Mouse (Mus musculus): Measurements from ENCODE around the gene Thap4.

DNA sequence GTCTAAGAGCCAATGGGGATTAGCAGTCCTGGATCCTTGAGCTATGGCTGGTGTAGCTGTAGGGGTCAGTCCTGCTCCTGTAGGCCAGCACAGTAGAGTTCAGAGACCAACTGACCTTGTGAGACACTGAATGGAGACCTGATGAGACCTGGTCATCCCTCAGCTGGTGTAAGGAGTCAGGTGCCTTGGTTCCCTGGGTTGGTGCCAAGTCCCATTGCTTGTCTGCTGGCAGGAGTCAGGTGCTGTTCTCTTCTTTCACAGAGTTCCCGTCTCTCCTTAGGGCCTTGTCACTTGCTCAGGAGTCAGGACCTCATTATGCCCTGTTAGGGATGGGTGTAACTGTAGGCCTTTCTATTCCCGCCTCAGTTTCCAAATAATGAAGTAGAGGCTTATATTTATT, 32.2 kb upstream of the Thap4 start:
- TF ChIP-seq POLR2A (IDR thresholded peaks at IDR 0.05; ENCODE audit: extremely low read depth, insufficient read depth, low read length): no peak
- TF ChIP-seq CTCF (IDR thresholded peaks at IDR 0.05; ENCODE audit: extremely low read depth, insufficient read depth, low read length): no peak

Measured in cortical plate, adult 2 months (tissue).